Mouse (Mus musculus) small intestine, adult 2 months (tissue): ENCODE results near the gene Rras2. TPM values are rescaled to one million over a fixed set of nuclear protein-coding genes. Genes with fewer than 3 reads are reported as not detected.

Experiments used
- H3K27ac ChIP-seq: fragments of 200-500 bp; 2 replicates; pipeline ENCODE4 v1.5.1; 2012; ENCODE audit warnings: low read depth, low read length, control low read depth, inconsistent platforms; ENCODE audit not compliant: insufficient read depth
- H3K27me3 ChIP-seq: fragments of 200-500 bp; 2 replicates; pipeline ENCODE4 v1.6.1; 2012; ENCODE audit warnings: mild to moderate bottlenecking, moderate library complexity, low read length, inconsistent platforms; ENCODE audit not compliant: control insufficient read depth, insufficient read depth
- H3K36me3 ChIP-seq: fragments of 200-500 bp; 2 replicates; pipeline ENCODE4 v1.6.1; 2012; ENCODE audit warnings: mild to moderate bottlenecking, low read length, control low read depth, inconsistent platforms; ENCODE audit not compliant: control insufficient read depth, insufficient read depth
- H3K4me1 ChIP-seq: fragments of 200-500 bp; 2 replicates; pipeline ENCODE4 v1.6.1; 2012; ENCODE audit warnings: low read length, inconsistent platforms, mixed read lengths; ENCODE audit not compliant: control insufficient read depth, insufficient read depth, insufficient read length
- H3K4me3 ChIP-seq: fragments of 200-500 bp; 2 replicates; pipeline ENCODE4 v1.5.1; 2012; ENCODE audit warnings: low read depth, mild to moderate bottlenecking, control low read depth, inconsistent platforms, low read length, moderate library complexity
- CTCF ChIP-seq: fragments of 200-500 bp; IDR thresholded peaks from 2 replicates; pipeline ENCODE4 v1.5.1; 2012; ENCODE audit warnings: low read depth, mild to moderate bottlenecking, control low read depth, inconsistent platforms, low read length, moderate library complexity, mixed read lengths; ENCODE audit not compliant: insufficient replicate concordance, insufficient read length; ENCODE audit errors: extremely low read depth
- POLR2A ChIP-seq: fragments of 200-500 bp; IDR thresholded peaks from 2 replicates; pipeline ENCODE4 v1.6.1; 2012; ENCODE audit warnings: low read depth, mild to moderate bottlenecking, control low read depth, inconsistent platforms, low read length, moderate library complexity
- WGBS: fragments of 180-500 bp; shearing (Covaris S2); methylation state at CpG from one replicate; pipeline ENCODE4 v1.1.7; 2018; 5-methylcytosine and 5-hydroxymethylcytosine counted together
- polyA plus RNA-seq: library from polyadenylated mRNA; depleted of rRNA; stranded (reverse); fragments of >200 nt; gene quantifications from 2 replicates; pipeline ENCODE4 v1.2.3, GENCODE M21; 2012

Rras2 gene
- polyA plus RNA-seq, 1 experiment, result 21.3 TPM

GRCm38 (mm10) chr7:114133957-114134356, 16.4 kb upstream of the Rras2 start:
- H3K36me3 ChIP-seq, result no peaks in the 10 kb centered on the region
- no peaks in the 10 kb centered on the region; the same call in 1 of the 2 replicates for H3K4me1 ChIP-seq
- no peaks in the 10 kb centered on the region for H3K27me3 ChIP-seq
- no peak overlapping the region for H3K27ac ChIP-seq
- TF ChIP-seq POLR2A (no peak), CTCF (no peak)
- H3K4me3 ChIP-seq, result no peak overlapping the region
- 61% methylated on average over 5 of the region's 5 CpGs for WGBS

DNA sequence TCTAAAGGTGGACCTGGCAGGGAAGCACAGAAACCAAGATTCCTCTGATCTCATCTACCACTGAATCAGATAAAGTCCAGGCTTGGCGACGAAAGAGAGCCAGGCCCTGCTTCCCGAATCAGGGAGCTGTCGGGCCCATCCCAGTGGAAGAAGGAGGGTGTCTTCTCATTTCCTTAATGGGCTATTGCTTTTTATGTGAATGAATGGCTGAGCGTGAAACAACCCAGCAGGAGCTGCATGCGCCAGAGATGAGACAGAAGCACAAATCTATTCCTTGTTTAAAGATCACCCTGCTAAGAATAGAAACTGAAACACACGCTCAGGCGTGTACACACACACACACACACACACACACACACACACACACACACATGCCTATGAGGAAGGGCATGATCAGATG, 14.7 kb upstream of the Rras2 start:
- Histone ChIP-seq H3K4me1 (peaks cover 2% of the 10 kb centered on the region; the same call in 1 of the 2 replicates), H3K36me3 (no peaks in the 10 kb centered on the region), H3K4me3 (0 out of 2 replicates have a peak overlapping the region, but pooled peaks have one; percentile 14), H3K27me3 (no peaks in the 10 kb centered on the region), H3K27ac (no peak overlapping the region)
- 15% methylated on average over 8 of the region's 8 CpGs for WGBS
- no peak for TF ChIP-seq CTCF
- TF ChIP-seq POLR2A, result no peak

GRCm38 (mm10) chr7:114129281-114129680, 11.7 kb upstream of the Rras2 start:
- no peaks in the 10 kb centered on the region for H3K36me3 ChIP-seq
- peaks cover 2% of the 10 kb centered on the region; the same call in 1 of the 2 replicates for H3K4me1 ChIP-seq
- no peaks in the 10 kb centered on the region for H3K27me3 ChIP-seq
- no peak for TF ChIP-seq POLR2A
- TF ChIP-seq CTCF, result no peak
- H3K4me3 ChIP-seq, result no peak overlapping the region
- H3K27ac ChIP-seq, result no peak overlapping the region
- 55% methylated on average over 2 of the region's 2 CpGs for WGBS

GRCm38 (mm10) chr7:114118180-114118579, 599 bp upstream of the Rras2 start:
- H3K4me3 ChIP-seq, result no peak overlapping the region
- peak overlapping the region; percentile 59; the same call in 1 of the 2 replicates for H3K27ac ChIP-seq
- TF ChIP-seq POLR2A, result no peak
- no peak for TF ChIP-seq CTCF
- no peaks in the 10 kb centered on the region for H3K27me3 ChIP-seq
- no peaks in the 10 kb centered on the region for H3K36me3 ChIP-seq
- H3K4me1 ChIP-seq, result peaks cover 17% of the 10 kb centered on the region; the same call in 1 of the 2 replicates
- 29% methylated on average over 7 of the region's 7 CpGs for WGBS

GRCm38 (mm10) chr7:114116711-114117351, 750 bp downstream of the Rras2 start:
- Histone ChIP-seq H3K27me3 (no peaks in the 10 kb centered on the region), H3K36me3 (no peaks in the 10 kb centered on the region), H3K4me3 (peak overlapping the region; percentile 68), H3K27ac (peak overlapping the region; percentile 57), H3K4me1 (peaks cover 23% of the 10 kb centered on the region; the same call in 1 of the 2 replicates)
- peak; percentile 24; the same call in 1 of the 2 replicates for TF ChIP-seq POLR2A
- no peak for TF ChIP-seq CTCF
- WGBS, result under 1% methylated on average over 74 of the region's 74 CpGs

GRCm38 (mm10) chr7:114115961-114116360, 1.6 kb downstream of the Rras2 start:
- peak overlapping the region; percentile 43 for H3K4me3 ChIP-seq
- no peaks in the 10 kb centered on the region for H3K36me3 ChIP-seq
- peaks cover 28% of the 10 kb centered on the region; the same call in 1 of the 2 replicates for H3K4me1 ChIP-seq
- H3K27ac ChIP-seq, result no peak overlapping the region
- whole genome bisulfite sequencing, result 18% methylated on average over 9 of the region's 9 CpGs
- H3K27me3 ChIP-seq, result no peaks in the 10 kb centered on the region
- no peak for TF ChIP-seq POLR2A
- TF ChIP-seq CTCF, result no peak

DNA sequence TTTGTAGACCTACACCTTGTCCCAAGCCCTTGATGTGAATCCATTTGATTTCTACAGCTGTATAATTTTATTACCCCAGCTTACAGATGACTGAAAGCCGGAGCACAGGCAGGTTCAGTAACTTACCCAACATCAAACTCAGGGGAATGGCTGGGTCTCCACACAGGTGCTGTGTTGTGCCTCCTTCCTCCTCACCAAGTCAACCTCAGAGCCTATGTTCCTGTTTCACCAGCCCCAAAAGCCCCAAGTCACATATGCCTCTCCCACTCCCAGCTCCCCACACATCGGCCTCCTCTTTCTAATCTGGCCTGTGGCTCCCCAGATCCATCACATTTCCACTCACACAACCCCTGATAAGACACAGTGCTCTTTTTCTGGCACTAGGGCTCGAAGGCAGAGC, 2.6 kb downstream of the Rras2 start:
- TF ChIP-seq CTCF, result no peak
- TF ChIP-seq POLR2A, result no peak
- Histone ChIP-seq H3K27ac (no peak overlapping the region), H3K4me3 (0 out of 2 replicates have a peak overlapping the region, but pooled peaks have one; percentile 8)

More for the DNA sequence above, 2.6 kb downstream of the Rras2 start:
- Histone ChIP-seq H3K27me3 (no peaks in the 10 kb centered on the region), H3K36me3 (no peaks in the 10 kb centered on the region), H3K4me1 (peaks cover 32% of the 10 kb centered on the region)
- WGBS, result 31% methylated on average over 3 of the region's 3 CpGs
